Mouse (Mus musculus) mouse embryonic stem cell (cell line): Measurements from ENCODE around the gene Zfp354a.

Experiments
- in situ Hi-C, 2 experiments: fragments of 300-500 bp; cut with MboI; formaldehyde crosslinking; loops; 1 replicate in 1 of 2; 3 replicates in 1 of 2; pipeline ENCODE4 v1.14.3; 2019 to 2020; ENCODE audit warnings: low sequenced_read_pairs in 2 of 2, low pct_unique_long_range_greater_than_20kb in 1 of 2, mixed read lengths in 1 of 2; ENCODE audit not compliant: unreplicated experiment in 1 of 2

The Zfp354a gene

GRCm38 (mm10) chr11:51107261-51107660, 48.2 kb downstream of the Zfp354a start:
- in situ Hi-C loops, result no loop called here

GRCm38 (mm10) chr11:51110621-51111020, 51.6 kb downstream of the Zfp354a start:
- in situ Hi-C loops, result no loop called here
